8 mouse cellular contexts compared by ENCODE assay signal in genomic region chr17:69672530-69672929, GRCm38 (mm10).
DNase-seq lines count a peak whose midpoint lies in the region; ATAC-seq lines count a peak whose summit lies in the region.

No protein-coding gene starts in this region.

- DNase-seq in heart, adult 18-20 months, result peak; percentile 20 to 72
- DNase-seq in Muller cell, postnatal 12 days (ENCODE audit: inconsistent ontology term), result peak; percentile 97
- DNase-seq in cerebellum, postnatal 14 days, result peak; percentile 99
- DNase-seq in kidney, adult 9 months, result peak; percentile 46
- DNase-seq in embryo, embryonic 10.5 days (ENCODE audit: low spot score), result no peak
- no peak for DNase-seq in spleen, postnatal 36 days (ENCODE audit: low spot score in 2 of 2)

- 81% methylated on average over 3 of the region's 3 CpGs for WGBS in heart, embryonic 12.5 days
- 48% methylated on average over 3 of the region's 3 CpGs for WGBS in limb, embryonic 15.5 days

- no peak overlapping the region for H3K9ac ChIP-seq in heart, embryonic 12.5 days
- H3K9ac ChIP-seq in limb, embryonic 15.5 days, result no peak overlapping the region

- no peak overlapping the region for H3K4me2 ChIP-seq in heart, embryonic 12.5 days
- no peak overlapping the region for H3K4me2 ChIP-seq in limb, embryonic 15.5 days

- H3K27ac ChIP-seq in heart, embryonic 12.5 days (ENCODE audit: poor library complexity, severe bottlenecking), result no peak overlapping the region
- no peak overlapping the region for H3K27ac ChIP-seq in limb, embryonic 15.5 days

- no peaks in the 10 kb centered on the region for H3K27me3 ChIP-seq in heart, embryonic 12.5 days (replicated peaks)
- no peaks in the 10 kb centered on the region for H3K27me3 ChIP-seq in limb, embryonic 15.5 days

- H3K9me3 ChIP-seq in heart, embryonic 12.5 days (replicated peaks), result no peaks in the 10 kb centered on the region
- no peaks in the 10 kb centered on the region for H3K9me3 ChIP-seq in limb, embryonic 15.5 days

- H3K4me3 ChIP-seq in heart, embryonic 12.5 days, result no peak overlapping the region
- H3K4me3 ChIP-seq in limb, embryonic 15.5 days, result no peak overlapping the region

- H3K36me3 ChIP-seq in heart, embryonic 12.5 days, result no peaks in the 10 kb centered on the region
- H3K36me3 ChIP-seq in limb, embryonic 15.5 days, result no peaks in the 10 kb centered on the region

- ATAC-seq in heart, embryonic 12.5 days (ENCODE audit: insufficient number of reproducible peaks, low FRiP score), result no peak
- 0 out of 2 replicates have a peak, but pooled peaks have one; percentile 48 for ATAC-seq in limb, embryonic 15.5 days (ENCODE audit: insufficient number of reproducible peaks, low FRiP score, low TSS enrichment, low read depth)

- no peaks in the 10 kb centered on the region for H3K4me1 ChIP-seq in heart, embryonic 12.5 days (replicated peaks)
- H3K4me1 ChIP-seq in limb, embryonic 15.5 days, result no peaks in the 10 kb centered on the region

Comparison
In these comparisons a context has a peak if more than half of its experiments do, and no peak if none do; other contexts are left out.
1. DNase-seq: peak in heart, adult 18-20 months (2 of 2), Muller cell, postnatal 12 days (single experiment), cerebellum, postnatal 14 days (2 of 2) and kidney, adult 9 months (single experiment); none in embryo, embryonic 10.5 days (single experiment) and spleen, postnatal 36 days (0 of 2).